Mouse (Mus musculus): ENCODE data around the gene Arv1.

- TF ChIP-seq CTCF (IDR thresholded peaks at IDR 0.05; ENCODE audit: insufficient read depth, low read depth, low read length): no peak
- no peak for TF ChIP-seq POLR2A (IDR thresholded peaks at IDR 0.05; ENCODE audit: insufficient read depth, low read depth, low read length)
Observed at GRCm38 (mm10) chr8:124755481-124755880, 33.5 kb downstream of the Arv1 start.
